Mouse (Mus musculus): ENCODE results near the gene Tmem255b.

Tmem255b gene

GRCm38 (mm10) chr8:13492198-13492995, 57.4 kb downstream of the Tmem255b start:
- peak; percentile 81 for DNase-seq

GRCm38 (mm10) chr8:13493011-13493410, 58.0 kb downstream of the Tmem255b start:
- peak; percentile 71 for DNase-seq

- DNase-seq, result peak; percentile 87
Measured at GRCm38 (mm10) chr8:13493858-13494631, 59.1 kb downstream of the Tmem255b start, which contains the start of gene Gas6. Gene Gas6 (minus strand): TSS chr8:13494490.

- DNase-seq, result no peak
Measured at GRCm38 (mm10) chr8:13501221-13501620, 66.2 kb downstream of the Tmem255b start.

GRCm38 (mm10) chr8:13503936-13504606, 69.1 kb downstream of the Tmem255b start:
- DNase-seq, result no peak

GRCm38 (mm10) chr8:13504894-13505674, 70.1 kb downstream of the Tmem255b start:
- peak; percentile 68 for DNase-seq

GRCm38 (mm10) chr8:13506849-13507248, 71.9 kb downstream of the Tmem255b start:
- peak; percentile 95 for DNase-seq

GRCm38 (mm10) chr8:13507284-13507937, 72.4 kb downstream of the Tmem255b start:
- DNase-seq, result no peak

- no peak for DNase-seq
Measured at GRCm38 (mm10) chr8:13512016-13512415, 77.0 kb downstream of the Tmem255b start.

GRCm38 (mm10) chr8:13512677-13513076, 77.7 kb downstream of the Tmem255b start:
- DNase-seq, result no peak

- no peak for DNase-seq
Measured at GRCm38 (mm10) chr8:13513556-13514370, 78.8 kb downstream of the Tmem255b start.

- DNase-seq, result peak; percentile 77
Measured at GRCm38 (mm10) chr8:13516011-13516442, 81.0 kb downstream of the Tmem255b start.

- peak; percentile 49 for DNase-seq
Measured at GRCm38 (mm10) chr8:13516728-13517127, 81.7 kb downstream of the Tmem255b start.

GRCm38 (mm10) chr8:13517284-13517781, 82.3 kb downstream of the Tmem255b start:
- DNase-seq, result no peak
